Mouse (Mus musculus) C2C12 (cell line): ENCODE results near the gene Stard8. TPM values are rescaled to one million over a fixed set of nuclear protein-coding genes. Genes with fewer than 3 reads are reported as not detected.

Experiments
- H3K27me3 ChIP-seq: one replicate; pipeline ENCODE4 v1.6.1; 2011; ENCODE audit not compliant: control insufficient read depth, insufficient read depth, insufficient read length
- H3K36me3 ChIP-seq: one replicate; pipeline ENCODE4 v1.6.1; 2011; ENCODE audit not compliant: control insufficient read depth, insufficient read depth
- H3K4me3 ChIP-seq: one replicate; pipeline ENCODE4 v1.5.1; 2011; ENCODE audit warnings: mild to moderate bottlenecking, control low read depth; ENCODE audit not compliant: poor library complexity, insufficient read depth, severe bottlenecking
- H3K79me2 ChIP-seq: one replicate; pipeline ENCODE4 v1.6.1; 2011; ENCODE audit not compliant: control insufficient read depth, insufficient read depth
- H3K79me3 ChIP-seq: one replicate; pipeline ENCODE4 v1.6.1; 2011; ENCODE audit warnings: low read depth, control low read depth
- H3ac ChIP-seq: one replicate; pipeline ENCODE3; 2011; ENCODE audit warnings: low read depth; ENCODE audit not compliant: control insufficient read depth, insufficient read length
- CEBPB ChIP-seq: IDR thresholded peaks from one replicate; pipeline ENCODE4 v1.6.1; 2011; ENCODE audit warnings: low read depth, mild to moderate bottlenecking, control low read depth, moderate library complexity
- CTCF ChIP-seq: IDR thresholded peaks from one replicate; pipeline ENCODE4 v1.5.1; 2011; ENCODE audit not compliant: control insufficient read depth, insufficient read depth, insufficient read length
- FOSL1 ChIP-seq: IDR thresholded peaks from one replicate; pipeline ENCODE4 v1.8.0; 2011; ENCODE audit warnings: mild to moderate bottlenecking, low read length; ENCODE audit not compliant: poor library complexity, insufficient read depth, severe bottlenecking
- MAX ChIP-seq: IDR thresholded peaks from one replicate; pipeline ENCODE4 v1.6.1; 2011; ENCODE audit warnings: mild to moderate bottlenecking, control low read depth
- MYOD1 ChIP-seq: IDR thresholded peaks from one replicate; pipeline ENCODE4 v1.6.1; 2011; ENCODE audit warnings: low read depth; ENCODE audit not compliant: control insufficient read depth, insufficient read length
- MYOG ChIP-seq: IDR thresholded peaks from one replicate; pipeline ENCODE4 v1.6.1; 2011; ENCODE audit not compliant: control insufficient read depth, insufficient read length; ENCODE audit errors: extremely low read depth
- USF1 ChIP-seq: IDR thresholded peaks from one replicate; pipeline ENCODE4 v1.6.1; 2011; ENCODE audit warnings: low read depth, mild to moderate bottlenecking, control low read depth, moderate library complexity
- polyA plus RNA-seq: library from polyadenylated mRNA; unstranded; fragments of >200 nt; fragmentation: generic; extraction: Trizol; gene quantifications from one replicate; pipeline ENCODE4 v1.2.1, GENCODE M21; 2012; ENCODE audit warnings: missing spikeins

The Stard8 gene
- polyA plus RNA-seq, 1 experiment, result not detected

- Histone ChIP-seq H3K36me3 (no peaks in the 10 kb centered on the region), H3ac (no peak overlapping the region), H3K4me3 (no peak overlapping the region), H3K27me3 (no peaks in the 10 kb centered on the region), H3K79me3 (no peaks in the 10 kb centered on the region), H3K79me2 (no peaks in the 10 kb centered on the region)
- no peak for TF ChIP-seq MYOG
- TF ChIP-seq USF1, result no peak
- no peak for TF ChIP-seq FOSL1
- TF ChIP-seq MYOD1, result no peak
- no peak for TF ChIP-seq CEBPB
- TF ChIP-seq MAX, result no peak
- no peak for TF ChIP-seq CTCF
Measured at GRCm38 (mm10) chrX:98989574-98989973, 13.5 kb upstream of the Stard8 start.

GRCm38 (mm10) chrX:99002065-99002464 lies 983 bp upstream of the Stard8 start:
- H3K27me3 ChIP-seq, result peaks cover 3% of the 10 kb centered on the region
- TF ChIP-seq MYOG, result no peak
- no peak for TF ChIP-seq USF1
- no peak for TF ChIP-seq CEBPB
- TF ChIP-seq CTCF, result no peak
- no peak for TF ChIP-seq MAX
- no peak for TF ChIP-seq FOSL1
- no peak for TF ChIP-seq MYOD1

GRCm38 (mm10) chrX:99010581-99010980 lies 7.5 kb downstream of the Stard8 start:
- TF ChIP-seq MYOG (no peak), USF1 (no peak), MYOD1 (no peak), CEBPB (no peak), FOSL1 (no peak), MAX (no peak), CTCF (no peak)
- Histone ChIP-seq H3ac (no peak overlapping the region), H3K79me3 (no peaks in the 10 kb centered on the region), H3K4me3 (no peak overlapping the region), H3K27me3 (no peaks in the 10 kb centered on the region), H3K36me3 (no peaks in the 10 kb centered on the region), H3K79me2 (no peaks in the 10 kb centered on the region)

More at GRCm38 (mm10) chrX:99002065-99002464, 983 bp upstream of the Stard8 start:
- no peak overlapping the region for H3ac ChIP-seq
- no peaks in the 10 kb centered on the region for H3K79me3 ChIP-seq
- no peaks in the 10 kb centered on the region for H3K36me3 ChIP-seq
- H3K4me3 ChIP-seq, result no peak overlapping the region
- H3K79me2 ChIP-seq, result no peaks in the 10 kb centered on the region

DNA sequence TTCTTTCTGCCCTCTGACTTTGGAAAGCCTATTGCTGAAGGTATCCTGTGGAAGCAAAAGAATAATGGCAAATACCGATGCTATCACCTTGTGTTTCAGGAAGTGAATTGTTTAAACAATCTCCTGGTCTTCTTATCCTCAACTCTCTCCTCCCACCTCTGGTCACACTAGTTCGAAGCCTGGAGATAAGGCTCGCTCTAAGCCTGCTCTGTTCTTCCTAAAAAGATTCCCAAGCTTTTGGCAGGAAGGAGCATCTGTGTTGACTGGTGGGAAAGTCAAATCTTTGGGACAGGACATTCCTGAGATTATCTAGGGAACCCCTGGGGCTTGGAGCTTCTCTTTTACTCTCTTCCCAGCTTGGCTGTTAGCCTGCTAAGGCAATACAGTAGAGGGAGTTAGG lies 8.2 kb downstream of the Stard8 start:
- Histone ChIP-seq H3K4me3 (no peak overlapping the region), H3K36me3 (no peaks in the 10 kb centered on the region), H3K27me3 (no peaks in the 10 kb centered on the region), H3K79me3 (no peaks in the 10 kb centered on the region), H3K79me2 (no peaks in the 10 kb centered on the region), H3ac (no peak overlapping the region)
- TF ChIP-seq CEBPB (no peak), CTCF (no peak), FOSL1 (no peak), MYOG (no peak), MYOD1 (no peak), USF1 (no peak), MAX (no peak)

GRCm38 (mm10) chrX:99012486-99012885 lies 9.4 kb downstream of the Stard8 start:
- Histone ChIP-seq H3ac (no peak overlapping the region), H3K36me3 (no peaks in the 10 kb centered on the region), H3K79me3 (no peaks in the 10 kb centered on the region), H3K27me3 (no peaks in the 10 kb centered on the region), H3K79me2 (no peaks in the 10 kb centered on the region), H3K4me3 (no peak overlapping the region)
- TF ChIP-seq CEBPB, result no peak
- TF ChIP-seq FOSL1, result no peak
- no peak for TF ChIP-seq MAX
- TF ChIP-seq MYOD1, result no peak
- no peak for TF ChIP-seq USF1

DNA sequence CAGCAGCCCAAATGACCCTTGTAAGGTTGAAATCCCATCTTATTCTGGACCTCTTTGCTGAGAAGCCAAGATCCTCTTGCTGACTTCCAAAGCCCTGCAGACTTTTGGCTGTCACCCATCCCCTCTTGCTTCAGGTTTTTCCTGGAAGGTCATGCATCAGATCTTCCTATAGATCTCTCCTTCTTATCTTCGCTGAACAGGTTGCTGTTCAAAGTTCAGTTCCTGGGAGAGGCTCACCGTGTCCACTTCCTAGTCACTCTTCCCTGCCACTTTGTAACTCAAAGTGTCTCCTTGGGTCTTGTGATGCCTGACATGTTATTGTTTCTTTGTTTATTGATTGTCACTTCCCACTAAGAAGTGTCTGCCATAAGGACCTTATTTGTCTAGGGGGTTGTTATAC lies 12.7 kb downstream of the Stard8 start:
- Histone ChIP-seq H3K36me3 (no peaks in the 10 kb centered on the region), H3ac (no peak overlapping the region), H3K79me3 (no peaks in the 10 kb centered on the region), H3K4me3 (no peak overlapping the region), H3K79me2 (no peaks in the 10 kb centered on the region), H3K27me3 (no peaks in the 10 kb centered on the region)
- TF ChIP-seq FOSL1 (no peak), MYOG (no peak), USF1 (no peak), CEBPB (no peak), MAX (no peak), CTCF (no peak), MYOD1 (no peak)
